Mouse (Mus musculus) MEL (cell line): ENCODE measurements around the gene Ccdc7a.
"Not testable (repeated sequence)": the region's sequence is repeated elsewhere in the genome, so short reads cannot be mapped to it uniquely, and the experiment has no call there.

Experiments
- CTCF ChIP-seq, 3 experiments: IDR thresholded peaks in 2 of 3; conservative IDR thresholded peaks in 1 of 3; 2 replicates each; pipeline ENCODE4 v1.5.1; 2011 to 2012; ENCODE audit warnings: low read length in 3 of 3, low read depth in 2 of 3, mild to moderate bottlenecking in 2 of 3, improper control_type of control experiment in 1 of 3, inconsistent platforms in 1 of 3, mixed read lengths in 1 of 3, moderate library complexity in 1 of 3; ENCODE audit not compliant: control insufficient read depth in 1 of 3, insufficient read depth in 1 of 3, poor library complexity in 1 of 3, severe bottlenecking in 1 of 3
- EP300 ChIP-seq, 2 experiments: IDR thresholded peaks; 2 replicates each; pipeline ENCODE4 v1.6.1; 2011; ENCODE audit warnings: improper control_type of control experiment in 2 of 2, low read length in 2 of 2, low read depth in 1 of 2, mild to moderate bottlenecking in 1 of 2
- KAT2A ChIP-seq: conservative IDR thresholded peaks from 2 replicates; pipeline ENCODE4 v1.6.1; 2012; ENCODE audit warnings: low read depth, low read length, improper control_type of control experiment, inconsistent platforms
- MAX ChIP-seq: IDR thresholded peaks from 2 replicates; pipeline ENCODE4 v1.6.1; 2011; ENCODE audit warnings: low read length, improper control_type of control experiment
- MXI1 ChIP-seq: IDR thresholded peaks from 2 replicates; pipeline ENCODE4 v1.6.1; 2011; ENCODE audit warnings: mild to moderate bottlenecking, low read depth, low read length, improper control_type of control experiment
- POLR2A ChIP-seq, 2 experiments: IDR thresholded peaks; 2 replicates each; pipeline ENCODE4 v1.6.1; 2011 to 2012; ENCODE audit warnings: low read length in 2 of 2, mild to moderate bottlenecking in 2 of 2, control low read depth in 1 of 2, improper control_type of control experiment in 1 of 2, low read depth in 1 of 2, moderate library complexity in 1 of 2; ENCODE audit not compliant: control insufficient read depth in 1 of 2, insufficient read depth in 1 of 2, poor library complexity in 1 of 2
- TCF12 ChIP-seq: IDR thresholded peaks from 2 replicates; pipeline ENCODE4 v1.6.1; 2014; ENCODE audit warnings: low read depth, mild to moderate bottlenecking, inconsistent platforms, low read length, improper control_type of control experiment, moderate library complexity

GRCm38 (mm10) chr8:128948941-128949340 lies 116.4 kb downstream of the Ccdc7a start:
- TF ChIP-seq CTCF (IDR thresholded peaks at IDR 0.05 in 2 of 3, conservative IDR thresholded peaks at IDR 0.05 in 1 of 3; ENCODE audit: control insufficient read depth in 1 of 3, insufficient read depth in 1 of 3, low read depth in 2 of 3, low read length in 3 of 3, poor library complexity in 1 of 3, severe bottlenecking in 1 of 3); TCF12; MXI1; POLR2A (IDR thresholded peaks at IDR 0.05; ENCODE audit: control insufficient read depth in 1 of 2, insufficient read depth in 1 of 2, low read depth in 1 of 2, low read length in 2 of 2, poor library complexity in 1 of 2); MAX; KAT2A; EP300 (IDR thresholded peaks at IDR 0.05; ENCODE audit: low read depth in 1 of 2, low read length in 2 of 2): not testable (repeated sequence)
